ENCODE assay signal across 8 mouse cellular contexts in genomic region chr2:152707627-152708026, GRCm38 (mm10). TPM values are rescaled to one million over a fixed set of nuclear protein-coding genes. Genes with fewer than 3 reads are reported as not detected.
DNase-seq lines count a peak whose midpoint lies in the region; ATAC-seq and TF ChIP-seq lines count a peak whose summit lies in the region.

No protein-coding gene starts in this region.

- H3K9ac ChIP-seq in embryonic facial prominence, embryonic 15.5 days, result peak overlapping the region; percentile 18; the same call in 1 of the 2 replicates
- peak overlapping the region; percentile 50 for H3K9ac ChIP-seq in kidney, embryonic 14.5 days (ENCODE audit: low read depth, low read length)
- H3K9ac ChIP-seq in limb, embryonic 15.5 days, result peak overlapping the region; percentile 40; the same call in 1 of the 2 replicates

- no peaks in the 10 kb centered on the region for H3K4me1 ChIP-seq in spleen, adult 2 months (ENCODE audit: control insufficient read depth, insufficient read depth, insufficient read length)
- peaks cover 53% of the 10 kb centered on the region for H3K4me1 ChIP-seq in embryonic facial prominence, embryonic 15.5 days
- H3K4me1 ChIP-seq in kidney, embryonic 14.5 days (ENCODE audit: control insufficient read depth, insufficient read depth, low read length), result peaks cover 19% of the 10 kb centered on the region
- peaks cover 63% of the 10 kb centered on the region for H3K4me1 ChIP-seq in limb, embryonic 15.5 days

- H3K4me2 ChIP-seq in embryonic facial prominence, embryonic 15.5 days (replicated peaks), result peak overlapping the region; percentile 60
- H3K4me2 ChIP-seq in kidney, embryonic 14.5 days (replicated peaks; ENCODE audit: low read depth, low read length), result peak overlapping the region; percentile 54
- H3K4me2 ChIP-seq in limb, embryonic 15.5 days, result peak overlapping the region; percentile 64

- H3K27me3 ChIP-seq in spleen, adult 2 months (ENCODE audit: control insufficient read depth, insufficient read depth, low read length), result no peaks in the 10 kb centered on the region
- no peaks in the 10 kb centered on the region for H3K27me3 ChIP-seq in embryonic facial prominence, embryonic 15.5 days
- H3K27me3 ChIP-seq in kidney, embryonic 14.5 days (ENCODE audit: control insufficient read depth, insufficient read depth, low read length), result no peaks in the 10 kb centered on the region
- no peaks in the 10 kb centered on the region for H3K27me3 ChIP-seq in limb, embryonic 15.5 days

- peak overlapping the region; percentile 14; the same call in 1 of the 2 replicates for H3K4me3 ChIP-seq in spleen, adult 2 months (ENCODE audit: extremely low read depth, insufficient read depth, insufficient read length)
- peak overlapping the region; percentile 38 for H3K4me3 ChIP-seq in embryonic facial prominence, embryonic 15.5 days (replicated peaks)
- peak overlapping the region; percentile 24; the same call in 1 of the 2 replicates for H3K4me3 ChIP-seq in kidney, embryonic 14.5 days (ENCODE audit: low read length)
- H3K4me3 ChIP-seq in limb, embryonic 15.5 days, result peak overlapping the region; percentile 36

- H3K27ac ChIP-seq in spleen, adult 2 months (ENCODE audit: insufficient read depth, low read length), result peak overlapping the region; percentile 65
- H3K27ac ChIP-seq in embryonic facial prominence, embryonic 15.5 days (replicated peaks), result peak overlapping the region; percentile 94
- H3K27ac ChIP-seq in kidney, embryonic 14.5 days (ENCODE audit: low read depth, low read length), result peak overlapping the region; percentile 76
- peak overlapping the region; percentile 95 for H3K27ac ChIP-seq in limb, embryonic 15.5 days

- ATAC-seq in embryonic facial prominence, embryonic 15.5 days (ENCODE audit: insufficient number of reproducible peaks, low FRiP score, low TSS enrichment, low read depth), result peak; percentile 89
- peak; percentile 98 for ATAC-seq in kidney, embryonic 14.5 days (ENCODE audit: low FRiP score, low TSS enrichment)
- peak; percentile 86 for ATAC-seq in limb, embryonic 15.5 days (ENCODE audit: insufficient number of reproducible peaks, low FRiP score, low TSS enrichment, low read depth)

- H3K36me3 ChIP-seq in spleen, adult 2 months (ENCODE audit: control insufficient read depth, insufficient read depth, low read length), result peaks cover 41% of the 10 kb centered on the region
- peaks cover 30% of the 10 kb centered on the region for H3K36me3 ChIP-seq in embryonic facial prominence, embryonic 15.5 days
- H3K36me3 ChIP-seq in kidney, embryonic 14.5 days (ENCODE audit: control insufficient read depth, insufficient read depth, low read length), result peaks cover 32% of the 10 kb centered on the region
- peaks cover 31% of the 10 kb centered on the region for H3K36me3 ChIP-seq in limb, embryonic 15.5 days

- 91% methylated on average over 31 of the region's 31 CpGs for WGBS in spleen, adult 2 months
- WGBS in embryonic facial prominence, embryonic 15.5 days, result 5% methylated on average over 31 of the region's 31 CpGs
- WGBS in kidney, embryonic 14.5 days, result 3% methylated on average over 31 of the region's 31 CpGs
- WGBS in limb, embryonic 15.5 days, result 1% methylated on average over 31 of the region's 31 CpGs

- no peak for DNase-seq in spleen, adult 2 months (ENCODE audit: low read depth in 1 of 2, low spot score in 2 of 2)
- no peak for DNase-seq in spleen, adult 12 weeks (ENCODE audit: low spot score)
- peak; percentile 96 to 97 for DNase-seq in heart, adult 9 months (ENCODE audit: low spot score in 2 of 2)
- DNase-seq in neural tube, embryonic 10.5 days (ENCODE audit: extremely low spot score, low spot score), result peak; percentile 89
- peak; percentile 37 for DNase-seq in thymus, postnatal 4 days

- no peaks in the 10 kb centered on the region for H3K9me3 ChIP-seq in embryonic facial prominence, embryonic 15.5 days (replicated peaks)
- H3K9me3 ChIP-seq in kidney, embryonic 14.5 days (ENCODE audit: control insufficient read depth, low read length), result no peaks in the 10 kb centered on the region
- no peaks in the 10 kb centered on the region for H3K9me3 ChIP-seq in limb, embryonic 15.5 days

- no peak for TF ChIP-seq POLR2A in spleen, adult 2 months (IDR thresholded peaks at IDR 0.05; ENCODE audit: low read depth, low read length)

- no peak for TF ChIP-seq CTCF in spleen, adult 2 months (IDR thresholded peaks at IDR 0.05; ENCODE audit: extremely low read depth, insufficient read depth, insufficient read length, insufficient replicate concordance)

RNA-seq across cellular contexts. Expression of gene Mcts2, which starts 20.8 kb away (rescaled TPM):
- 0.79 and 1.5 TPM in 2 replicates for polyA plus RNA-seq in spleen, adult 2 months (2012; rRNA removed)
- polyA plus RNA-seq in embryonic facial prominence, embryonic 15.5 days (2015; fragmentation: Nextera tagmentation; extraction: Ambion mirVana), result 24.7 and 27.3 TPM in 2 replicates
- 35.4 and 40.8 TPM in 2 replicates for polyA plus RNA-seq in kidney, embryonic 14.5 days (2014; fragmentation: Nextera tagmentation; extraction: Ambion mirVana)
- polyA plus RNA-seq in limb, embryonic 15.5 days (2015; fragmentation: Nextera tagmentation; extraction: Ambion mirVana), result 22.0 and 24.2 TPM in 2 replicates

RNA-seq across cellular contexts. Expression of gene Id1, which starts 28.4 kb away (rescaled TPM):
- polyA plus RNA-seq in spleen, adult 2 months (2012; rRNA removed), result 53.5 and 84.4 TPM in 2 replicates
- 142 and 160 TPM in 2 replicates for polyA plus RNA-seq in embryonic facial prominence, embryonic 15.5 days (2015; fragmentation: Nextera tagmentation; extraction: Ambion mirVana)
- polyA plus RNA-seq in kidney, embryonic 14.5 days (2014; fragmentation: Nextera tagmentation; extraction: Ambion mirVana), result 129 and 178 TPM in 2 replicates
- 167 and 168 TPM in 2 replicates for polyA plus RNA-seq in limb, embryonic 15.5 days (2015; fragmentation: Nextera tagmentation; extraction: Ambion mirVana)

RNA-seq across cellular contexts. Expression of gene H13, which starts 38.4 kb away (rescaled TPM):
- polyA plus RNA-seq in spleen, adult 2 months (2012; rRNA removed), result 82.8 and 145 TPM in 2 replicates
- polyA plus RNA-seq in embryonic facial prominence, embryonic 15.5 days (2015; fragmentation: Nextera tagmentation; extraction: Ambion mirVana), result 130 and 137 TPM in 2 replicates
- polyA plus RNA-seq in kidney, embryonic 14.5 days (2014; fragmentation: Nextera tagmentation; extraction: Ambion mirVana), result 127 and 147 TPM in 2 replicates
- polyA plus RNA-seq in limb, embryonic 15.5 days (2015; fragmentation: Nextera tagmentation; extraction: Ambion mirVana), result 143 and 150 TPM in 2 replicates

RNA-seq across cellular contexts. Expression of gene Cox4i2, which starts 46.3 kb away (rescaled TPM):
- 0.56 and 0.59 TPM in 2 replicates for polyA plus RNA-seq in spleen, adult 2 months (2012; rRNA removed)
- polyA plus RNA-seq in embryonic facial prominence, embryonic 15.5 days (2015; fragmentation: Nextera tagmentation; extraction: Ambion mirVana), result 37.7 and 37.9 TPM in 2 replicates
- 12.1 and 18.8 TPM in 2 replicates for polyA plus RNA-seq in kidney, embryonic 14.5 days (2014; fragmentation: Nextera tagmentation; extraction: Ambion mirVana)
- 33.9 and 36.2 TPM in 2 replicates for polyA plus RNA-seq in limb, embryonic 15.5 days (2015; fragmentation: Nextera tagmentation; extraction: Ambion mirVana)

Comparison
In these comparisons a context has a peak if more than half of its experiments do, and no peak if none do; other contexts are left out.
1. DNase-seq: peak in heart, adult 9 months (2 of 2), neural tube, embryonic 10.5 days (single experiment) and thymus, postnatal 4 days (single experiment); none in spleen, adult 2 months (0 of 2) and spleen, adult 12 weeks (single experiment).
2. Peak in every context shown above with its lines, with median percentiles within 50 percentile points of each other: H3K27ac ChIP-seq, H3K4me3 ChIP-seq, ATAC-seq, H3K4me2 ChIP-seq and H3K9ac ChIP-seq.